Mouse (Mus musculus) neural tube, embryonic 13.5 days (tissue): ENCODE results near the gene Magi2. TPM values are rescaled to one million over a fixed set of nuclear protein-coding genes. Genes with fewer than 3 reads are reported as not detected.

Experiments used
- ATAC-seq: fragments of 200-750 bp; cut with Nextera tagmentation; 2 replicates; pipeline ENCODE4 v1.8.0; 2017; ENCODE audit warnings: low read depth, mild to moderate bottlenecking, moderate TSS enrichment, moderate library complexity
- H3K27ac ChIP-seq: fragments of 300-500 bp; sonication (generic); replicated peaks from 2 replicates; pipeline ENCODE4 v1.5.1; 2015; ENCODE audit warnings: moderate library complexity, mild to moderate bottlenecking, inconsistent platforms
- H3K27me3 ChIP-seq: fragments of 300-500 bp; sonication (generic); 2 replicates; pipeline ENCODE4 v1.6.1; 2015; ENCODE audit warnings: mild to moderate bottlenecking, inconsistent platforms
- H3K36me3 ChIP-seq: fragments of 300-500 bp; sonication (generic); 2 replicates; pipeline ENCODE4 v1.6.1; 2015; ENCODE audit warnings: mild to moderate bottlenecking, inconsistent platforms
- H3K4me1 ChIP-seq: fragments of 300-500 bp; sonication (generic); replicated peaks from 2 replicates; pipeline ENCODE4 v1.6.1; 2015; ENCODE audit warnings: inconsistent platforms
- H3K4me2 ChIP-seq: fragments of 300-500 bp; sonication (generic); 2 replicates; pipeline ENCODE4 v1.6.1; 2015; ENCODE audit warnings: inconsistent platforms, mild to moderate bottlenecking, moderate library complexity
- H3K4me3 ChIP-seq: fragments of 300-500 bp; sonication (generic); 2 replicates; pipeline ENCODE4 v1.5.1; 2015; ENCODE audit warnings: mild to moderate bottlenecking, inconsistent platforms
- H3K9ac ChIP-seq: fragments of 300-500 bp; sonication (generic); 2 replicates; pipeline ENCODE4 v1.6.1; 2015; ENCODE audit warnings: moderate library complexity, mild to moderate bottlenecking, inconsistent platforms
- H3K9me3 ChIP-seq: fragments of 300-500 bp; sonication (generic); 2 replicates; pipeline ENCODE4 v1.6.1; 2016; ENCODE audit warnings: inconsistent platforms
- WGBS: fragments of 180-500 bp; shearing (Covaris S2); methylation state at CpG from one replicate; pipeline ENCODE4 v1.1.7; 2015; 5-methylcytosine and 5-hydroxymethylcytosine counted together
- polyA plus RNA-seq: library from polyadenylated mRNA; unstranded; fragments of >200 nt; fragmentation: Nextera tagmentation; extraction: Ambion mirVana; gene quantifications from 2 replicates; pipeline ENCODE4 v1.2.1, GENCODE M21; 2015

Gene Magi2
- polyA plus RNA-seq, 1 experiment from 2014 or later = 23.1 TPM

GRCm38 (mm10) chr5:20634046-20634769, 1407.4 kb downstream of the Magi2 start:
- no peaks in the 10 kb centered on the region for H3K36me3 ChIP-seq
- WGBS = 38% methylated on average over 14 of the region's 14 CpGs
- H3K4me3 ChIP-seq = no peak overlapping the region
- H3K4me2 ChIP-seq = peak overlapping the region; percentile 11; the same call in 1 of the 2 replicates
- H3K4me1 ChIP-seq = peaks cover 37% of the 10 kb centered on the region
- ATAC-seq = peak; percentile 64
- H3K9me3 ChIP-seq = no peaks in the 10 kb centered on the region
- no peaks in the 10 kb centered on the region for H3K27me3 ChIP-seq
- peak overlapping the region; percentile 22; the same call in 1 of the 2 replicates for H3K9ac ChIP-seq
- peak overlapping the region; percentile 49 for H3K27ac ChIP-seq

GRCm38 (mm10) chr5:20634822-20635221, 1408.0 kb downstream of the Magi2 start:
- no peaks in the 10 kb centered on the region for H3K27me3 ChIP-seq
- WGBS = 43% methylated on average over 8 of the region's 8 CpGs

GRCm38 (mm10) chr5:20637300-20637989, 1410.6 kb downstream of the Magi2 start:
- ATAC-seq = no peak
- 78% methylated on average over 5 of the region's 5 CpGs for WGBS
- no peaks in the 10 kb centered on the region for H3K36me3 ChIP-seq
- H3K4me1 ChIP-seq = peaks cover 61% of the 10 kb centered on the region
- H3K9ac ChIP-seq = no peak overlapping the region
- no peaks in the 10 kb centered on the region for H3K9me3 ChIP-seq
- H3K27ac ChIP-seq = no peak overlapping the region
- H3K27me3 ChIP-seq = no peaks in the 10 kb centered on the region
- no peak overlapping the region for H3K4me3 ChIP-seq
- H3K4me2 ChIP-seq = no peak overlapping the region

More at GRCm38 (mm10) chr5:20634822-20635221, 1408.0 kb downstream of the Magi2 start:
- no peaks in the 10 kb centered on the region for H3K36me3 ChIP-seq
- H3K9ac ChIP-seq = no peak overlapping the region
- H3K4me1 ChIP-seq = peaks cover 37% of the 10 kb centered on the region
- H3K4me2 ChIP-seq = peak overlapping the region; percentile 1; the same call in 1 of the 2 replicates
- H3K9me3 ChIP-seq = no peaks in the 10 kb centered on the region
- no peak overlapping the region for H3K4me3 ChIP-seq
- H3K27ac ChIP-seq = peak overlapping the region; percentile 49
- ATAC-seq = peak; percentile 38; the same call in 1 of the 2 replicates

- Histone ChIP-seq H3K4me3 (no peak overlapping the region), H3K4me1 (peaks cover 30% of the 10 kb centered on the region), H3K27ac (peak overlapping the region; percentile 29), H3K9me3 (no peaks in the 10 kb centered on the region), H3K27me3 (no peaks in the 10 kb centered on the region), H3K4me2 (no peak overlapping the region), H3K36me3 (no peaks in the 10 kb centered on the region), H3K9ac (no peak overlapping the region)
- ATAC-seq = no peak
- WGBS = 62% methylated on average over 7 of the region's 7 CpGs
These were observed 1415.4 kb downstream of the Magi2 start for GRCm38 (mm10) chr5:20642196-20642595.

- WGBS = 91% methylated on average over 1 of the region's 1 CpGs
These were observed 1416.9 kb downstream of the Magi2 start for GRCm38 (mm10) chr5:20643741-20644140.

GRCm38 (mm10) chr5:20646947-20647346, 1420.1 kb downstream of the Magi2 start:
- no peak overlapping the region for H3K27ac ChIP-seq
- WGBS = 90% methylated on average over 3 of the region's 3 CpGs
- H3K4me3 ChIP-seq = no peak overlapping the region
- H3K4me1 ChIP-seq = peaks cover 5% of the 10 kb centered on the region
- H3K9me3 ChIP-seq = no peaks in the 10 kb centered on the region
- H3K27me3 ChIP-seq = no peaks in the 10 kb centered on the region
- no peak for ATAC-seq
- H3K36me3 ChIP-seq = 0 out of 2 replicates have a peak, but pooled peaks cover 9% of the 10 kb centered on the region
- H3K4me2 ChIP-seq = no peak overlapping the region
- no peak overlapping the region for H3K9ac ChIP-seq

More at GRCm38 (mm10) chr5:20643741-20644140, 1416.9 kb downstream of the Magi2 start:
- Histone ChIP-seq H3K4me1 (peaks cover 24% of the 10 kb centered on the region), H3K27me3 (no peaks in the 10 kb centered on the region), H3K4me3 (no peak overlapping the region), H3K9ac (no peak overlapping the region), H3K4me2 (no peak overlapping the region), H3K27ac (no peak overlapping the region), H3K36me3 (0 out of 2 replicates have a peak, but pooled peaks cover 6% of the 10 kb centered on the region), H3K9me3 (no peaks in the 10 kb centered on the region)
- ATAC-seq = no peak

GRCm38 (mm10) chr5:20653425-20654185, 1426.8 kb downstream of the Magi2 start:
- no peak overlapping the region for H3K27ac ChIP-seq
- no peak overlapping the region for H3K4me2 ChIP-seq
- peak; percentile 55; the same call in 1 of the 2 replicates for ATAC-seq
- no peaks in the 10 kb centered on the region for H3K27me3 ChIP-seq
- WGBS = 45% methylated on average over 11 of the region's 11 CpGs
- peaks cover 10% of the 10 kb centered on the region for H3K36me3 ChIP-seq
- H3K4me3 ChIP-seq = no peak overlapping the region
- H3K4me1 ChIP-seq = peaks cover 8% of the 10 kb centered on the region
- no peaks in the 10 kb centered on the region for H3K9me3 ChIP-seq
- H3K9ac ChIP-seq = no peak overlapping the region; the same call in 1 of the 2 replicates

- Histone ChIP-seq H3K27me3 (no peaks in the 10 kb centered on the region), H3K4me2 (no peak overlapping the region), H3K36me3 (peaks cover 14% of the 10 kb centered on the region), H3K9ac (no peak overlapping the region), H3K4me1 (peaks cover 8% of the 10 kb centered on the region), H3K9me3 (no peaks in the 10 kb centered on the region), H3K27ac (no peak overlapping the region), H3K4me3 (no peak overlapping the region)
- WGBS = 75% methylated on average over 10 of the region's 10 CpGs
- ATAC-seq = no peak
These were observed 1428.1 kb downstream of the Magi2 start for GRCm38 (mm10) chr5:20654766-20655472.

- Histone ChIP-seq H3K9me3 (no peaks in the 10 kb centered on the region), H3K27ac (no peak overlapping the region), H3K27me3 (no peaks in the 10 kb centered on the region), H3K4me1 (peaks cover 8% of the 10 kb centered on the region), H3K4me2 (no peak overlapping the region), H3K9ac (no peak overlapping the region), H3K4me3 (no peak overlapping the region), H3K36me3 (peaks cover 10% of the 10 kb centered on the region)
- WGBS = 82% methylated on average over 5 of the region's 5 CpGs
- ATAC-seq = no peak
These were observed 1430.2 kb downstream of the Magi2 start for GRCm38 (mm10) chr5:20657056-20657455.

GRCm38 (mm10) chr5:20667601-20668000, 1440.8 kb downstream of the Magi2 start:
- WGBS = 96% methylated on average over 8 of the region's 8 CpGs
- no peak for ATAC-seq
- no peak overlapping the region for H3K4me2 ChIP-seq

GRCm38 (mm10) chr5:20668736-20669355, 1442.0 kb downstream of the Magi2 start:
- Histone ChIP-seq H3K36me3 (peaks cover 18% of the 10 kb centered on the region; the same call in 1 of the 2 replicates), H3K4me2 (no peak overlapping the region), H3K4me1 (no peaks in the 10 kb centered on the region), H3K9ac (no peak overlapping the region), H3K27me3 (no peaks in the 10 kb centered on the region), H3K9me3 (no peaks in the 10 kb centered on the region), H3K27ac (no peak overlapping the region), H3K4me3 (no peak overlapping the region)
- no peak for ATAC-seq
- WGBS = 87% methylated on average over 10 of the region's 10 CpGs

More at GRCm38 (mm10) chr5:20667601-20668000, 1440.8 kb downstream of the Magi2 start:
- no peaks in the 10 kb centered on the region for H3K9me3 ChIP-seq
- no peak overlapping the region for H3K9ac ChIP-seq
- H3K27ac ChIP-seq = no peak overlapping the region
- no peaks in the 10 kb centered on the region for H3K4me1 ChIP-seq
- H3K27me3 ChIP-seq = no peaks in the 10 kb centered on the region
- no peak overlapping the region for H3K4me3 ChIP-seq
- peaks cover 18% of the 10 kb centered on the region; the same call in 1 of the 2 replicates for H3K36me3 ChIP-seq
